Mouse (Mus musculus): ENCODE results near the gene Tmcc3. TPM values are rescaled to one million over a fixed set of nuclear protein-coding genes. Genes with fewer than 3 reads are reported as not detected.

The Tmcc3 gene
- total and polyA plus RNA-seq, 2 experiments from 2014 or later = 4.1 to 10.0 TPM

DNA sequence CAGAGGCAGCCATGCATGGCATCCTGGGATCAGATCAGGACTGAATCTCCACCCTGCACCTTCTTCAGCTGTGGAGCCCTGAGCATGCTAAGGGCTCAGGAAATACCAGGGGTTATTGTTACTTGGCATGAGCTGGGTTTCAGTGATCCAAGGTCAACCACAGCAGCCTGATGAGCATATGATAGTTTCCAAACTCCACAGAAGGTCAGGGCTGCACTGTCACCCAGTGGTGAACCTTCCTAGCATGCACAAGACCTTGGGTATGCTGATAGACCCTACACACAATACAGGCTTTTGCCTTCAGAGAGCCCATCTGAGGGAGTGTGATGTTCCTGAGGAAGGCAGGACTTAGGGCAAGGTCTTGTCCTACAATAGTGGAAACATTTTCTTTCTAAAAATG lies 82.5 kb downstream of the Tmcc3 start:
- no peaks in the 10 kb centered on the region for H3K27me3 ChIP-seq (ENCODE audit: control insufficient read depth, insufficient read depth, low read length)
- no peak overlapping the region for H3K27ac ChIP-seq (ENCODE audit: low read depth)
- no peak overlapping the region for H3K4me3 ChIP-seq (ENCODE audit: low read depth, low read length)
- no peak overlapping the region for H3K9ac ChIP-seq (replicated peaks; ENCODE audit: low read depth, low read length)
- no peak overlapping the region for H3K4me2 ChIP-seq (ENCODE audit: low read depth, low read length)
- ATAC-seq (ENCODE audit: insufficient read depth, low read depth) = no peak
- no peaks in the 10 kb centered on the region for H3K36me3 ChIP-seq (replicated peaks; ENCODE audit: control insufficient read depth, insufficient read depth, low read length)
- TF ChIP-seq CTCF (IDR thresholded peaks at IDR 0.05; ENCODE audit: low read depth) (no peak), EP300 (IDR thresholded peaks at IDR 0.05; ENCODE audit: low read depth) (no peak)
- H3K9me3 ChIP-seq (replicated peaks; ENCODE audit: control insufficient read depth, low read length) = no peaks in the 10 kb centered on the region
- DNase-seq (ENCODE audit: low spot score) = no peak
- no peaks in the 10 kb centered on the region for H3K4me1 ChIP-seq (ENCODE audit: control insufficient read depth, insufficient read depth)

- TF ChIP-seq CTCF (IDR thresholded peaks at IDR 0.05; ENCODE audit: low read depth) (no peak), EP300 (IDR thresholded peaks at IDR 0.05; ENCODE audit: low read depth) (no peak)
- Histone ChIP-seq H3K9ac (replicated peaks; ENCODE audit: low read depth, low read length) (no peak overlapping the region), H3K4me3 (ENCODE audit: low read depth, low read length) (no peak overlapping the region), H3K4me2 (ENCODE audit: low read depth, low read length) (no peak overlapping the region), H3K27me3 (ENCODE audit: control insufficient read depth, insufficient read depth, low read length) (no peaks in the 10 kb centered on the region), H3K9me3 (replicated peaks; ENCODE audit: control insufficient read depth, low read length) (no peaks in the 10 kb centered on the region), H3K36me3 (replicated peaks; ENCODE audit: control insufficient read depth, insufficient read depth, low read length) (no peaks in the 10 kb centered on the region), H3K27ac (ENCODE audit: low read depth) (no peak overlapping the region), H3K4me1 (ENCODE audit: control insufficient read depth, insufficient read depth) (no peaks in the 10 kb centered on the region)
- 55% methylated on average over 11 of the region's 11 CpGs for WGBS
- DNase-seq (ENCODE audit: low spot score) = no peak
- ATAC-seq (ENCODE audit: insufficient read depth, low read depth) = no peak
These were observed 86.3 kb downstream of the Tmcc3 start for GRCm38 (mm10) chr10:94397833-94398596.

GRCm38 (mm10) chr10:94400895-94401294 lies 89.1 kb downstream of the Tmcc3 start:
- Histone ChIP-seq H3K9ac (replicated peaks; ENCODE audit: low read depth, low read length) (no peak overlapping the region), H3K27ac (ENCODE audit: low read depth) (no peak overlapping the region), H3K4me3 (ENCODE audit: low read depth, low read length) (no peak overlapping the region), H3K9me3 (replicated peaks; ENCODE audit: control insufficient read depth, low read length) (no peaks in the 10 kb centered on the region), H3K36me3 (replicated peaks; ENCODE audit: control insufficient read depth, insufficient read depth, low read length) (no peaks in the 10 kb centered on the region), H3K4me2 (ENCODE audit: low read depth, low read length) (no peak overlapping the region), H3K4me1 (ENCODE audit: control insufficient read depth, insufficient read depth) (no peaks in the 10 kb centered on the region), H3K27me3 (ENCODE audit: control insufficient read depth, insufficient read depth, low read length) (no peaks in the 10 kb centered on the region)
- 79% methylated on average over 8 of the region's 8 CpGs for WGBS
- no peak for DNase-seq (ENCODE audit: low spot score)
- ATAC-seq (ENCODE audit: insufficient read depth, low read depth) = no peak
- TF ChIP-seq EP300 (IDR thresholded peaks at IDR 0.05; ENCODE audit: low read depth) = no peak
- no peak for TF ChIP-seq CTCF (IDR thresholded peaks at IDR 0.05; ENCODE audit: low read depth)

- H3K9me3 ChIP-seq (replicated peaks; ENCODE audit: control insufficient read depth, low read length) = no peaks in the 10 kb centered on the region
- WGBS = 53% methylated on average over 3 of the region's 3 CpGs
- no peak overlapping the region for H3K4me2 ChIP-seq (ENCODE audit: low read depth, low read length)
- no peaks in the 10 kb centered on the region for H3K4me1 ChIP-seq (ENCODE audit: control insufficient read depth, insufficient read depth)
- no peak overlapping the region for H3K9ac ChIP-seq (replicated peaks; ENCODE audit: low read depth, low read length)
- no peak overlapping the region for H3K4me3 ChIP-seq (ENCODE audit: low read depth, low read length)
- DNase-seq (ENCODE audit: low spot score) (no peak), ATAC-seq (ENCODE audit: insufficient read depth, low read depth) (no peak)
- no peak for TF ChIP-seq CTCF (IDR thresholded peaks at IDR 0.05; ENCODE audit: low read depth)
- TF ChIP-seq EP300 (IDR thresholded peaks at IDR 0.05; ENCODE audit: low read depth) = no peak
- H3K27me3 ChIP-seq (ENCODE audit: control insufficient read depth, insufficient read depth, low read length) = no peaks in the 10 kb centered on the region
- no peak overlapping the region for H3K27ac ChIP-seq (ENCODE audit: low read depth)
- H3K36me3 ChIP-seq (replicated peaks; ENCODE audit: control insufficient read depth, insufficient read depth, low read length) = no peaks in the 10 kb centered on the region
These were observed 93.7 kb downstream of the Tmcc3 start for GRCm38 (mm10) chr10:94405456-94405855.

- Histone ChIP-seq H3K9me3 (replicated peaks; ENCODE audit: control insufficient read depth, low read length) (no peaks in the 10 kb centered on the region), H3K4me1 (ENCODE audit: control insufficient read depth, insufficient read depth) (no peaks in the 10 kb centered on the region), H3K4me2 (ENCODE audit: low read depth, low read length) (no peak overlapping the region), H3K36me3 (replicated peaks; ENCODE audit: control insufficient read depth, insufficient read depth, low read length) (no peaks in the 10 kb centered on the region), H3K4me3 (ENCODE audit: low read depth, low read length) (no peak overlapping the region), H3K27ac (ENCODE audit: low read depth) (no peak overlapping the region), H3K27me3 (ENCODE audit: control insufficient read depth, insufficient read depth, low read length) (no peaks in the 10 kb centered on the region), H3K9ac (replicated peaks; ENCODE audit: low read depth, low read length) (no peak overlapping the region)
- WGBS = 81% methylated on average over 7 of the region's 7 CpGs
- ATAC-seq (ENCODE audit: insufficient read depth, low read depth) (no peak), DNase-seq (ENCODE audit: low spot score) (no peak)
- no peak for TF ChIP-seq EP300 (IDR thresholded peaks at IDR 0.05; ENCODE audit: low read depth)
- no peak for TF ChIP-seq CTCF (IDR thresholded peaks at IDR 0.05; ENCODE audit: low read depth)
These were observed 95.1 kb downstream of the Tmcc3 start for GRCm38 (mm10) chr10:94406821-94407220.

Data from heart, postnatal 0 days (tissue).